Mouse (Mus musculus): ENCODE data around the gene Lin37. TPM values are rescaled to one million over a fixed set of nuclear protein-coding genes. Genes with fewer than 3 reads are reported as not detected.
A peak's percentile ranks its signal among the peaks of the same experiment; 100 is the strongest.

Lin37 gene
- total RNA-seq, 2 experiments from 2014 or later = 24.3 to 26.4 TPM

DNA sequence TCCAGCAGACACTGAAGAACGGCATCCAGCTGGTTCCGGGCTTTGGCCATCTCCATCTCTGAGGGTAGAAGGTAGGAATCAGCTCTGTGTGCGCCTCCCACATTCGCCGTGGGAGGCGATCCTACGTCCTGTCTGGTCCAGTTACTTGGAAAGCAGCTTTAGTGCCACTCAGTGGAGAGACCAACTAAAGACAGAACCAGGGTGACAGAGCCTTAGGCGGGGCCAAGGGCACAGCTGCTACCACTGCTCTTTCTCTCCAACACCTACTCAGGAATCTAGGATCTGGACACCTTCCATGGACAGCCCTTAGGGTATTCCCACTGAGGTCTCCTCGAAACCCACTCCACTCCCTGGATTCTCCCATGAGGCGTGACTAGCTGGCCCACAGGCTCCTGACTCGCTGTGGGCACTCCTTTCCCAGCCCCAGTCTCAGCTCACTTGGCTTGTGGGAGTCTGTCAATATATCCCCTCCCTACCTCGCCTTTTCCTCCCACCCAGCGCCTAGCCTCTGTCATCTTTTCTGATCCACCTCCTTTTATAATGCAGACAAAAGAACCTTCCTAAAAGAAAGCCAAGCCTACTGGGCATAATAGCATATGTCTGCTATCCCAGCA is 1.6 kb downstream of the Lin37 start:
- no peak for DNase-seq (ENCODE audit: extremely low spot score in 1 of 2, low spot score in 2 of 2)
- intact Hi-C loops (cut with DNase I) = no loop called here

GRCm38 (mm10) chr7:30556894-30557536 is 2.6 kb downstream of the Lin37 start:
- intact Hi-C loops (cut with DNase I) = no loop called here

GRCm38 (mm10) chr7:30553810-30554584 is 5.6 kb downstream of the Lin37 start:
- intact Hi-C loops (cut with DNase I) = no loop called here

More at GRCm38 (mm10) chr7:30556894-30557536, 2.6 kb downstream of the Lin37 start:
- DNase-seq (ENCODE audit: extremely low spot score in 1 of 2, low spot score in 2 of 2) = peak in 1 of 2 experiments; percentile 44

GRCm38 (mm10) chr7:30553021-30553589 is 6.5 kb downstream of the Lin37 start:
- peak in 1 of 2 experiments; percentile 53 for DNase-seq (ENCODE audit: extremely low spot score in 1 of 2, low spot score in 2 of 2)
- intact Hi-C loops (cut with DNase I) = no loop called here

More at GRCm38 (mm10) chr7:30553810-30554584, 5.6 kb downstream of the Lin37 start:
- DNase-seq (ENCODE audit: extremely low spot score in 1 of 2, low spot score in 2 of 2) = peak in 1 of 2 experiments; percentile 44

GRCm38 (mm10) chr7:30552102-30553020 is 7.3 kb downstream of the Lin37 start, which contains the start of the genes Hspb6 and Proser3:
TSS of gene Hspb6 (plus strand) at chr7:30552178.
TSS of gene Proser3 (minus strand) at chr7:30552299.
- intact Hi-C loops (cut with DNase I) = no loop called here
- DNase-seq (ENCODE audit: extremely low spot score in 1 of 2, low spot score in 2 of 2) = peak; percentile 98

DNA sequence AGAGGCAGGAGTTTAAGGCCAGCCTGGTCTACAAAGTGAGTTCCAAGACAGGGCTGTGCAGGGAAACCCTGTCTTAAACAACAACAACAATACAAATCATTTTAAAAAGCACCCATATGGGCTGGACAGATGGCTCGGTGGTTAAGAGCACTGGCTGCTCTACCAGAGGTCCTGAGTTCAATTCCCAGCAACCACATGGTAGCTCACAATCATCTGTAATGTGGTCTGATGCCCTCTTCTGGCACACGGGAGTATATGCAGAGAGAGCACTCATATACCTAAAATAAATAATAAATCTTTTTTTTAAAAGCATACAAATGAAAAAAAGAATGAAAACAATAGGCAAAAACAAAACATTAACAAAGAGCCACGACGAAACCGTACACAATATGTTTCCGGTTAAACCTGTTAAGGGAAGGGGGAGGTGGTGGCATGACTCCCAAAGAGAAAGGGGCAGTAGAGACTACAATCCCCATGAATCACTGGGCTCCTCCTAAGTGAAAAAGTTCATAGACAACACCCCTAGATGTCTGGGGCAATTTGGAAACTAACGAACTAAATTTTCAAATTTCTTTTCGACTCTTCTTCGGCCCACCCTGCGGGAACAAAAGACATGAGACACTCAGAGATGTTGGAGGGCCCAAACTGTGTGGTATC is 8.1 kb downstream of the Lin37 start:
- DNase-seq (ENCODE audit: extremely low spot score in 1 of 2, low spot score in 2 of 2) = peak in 1 of 2 experiments; percentile 47
- intact Hi-C loops (cut with DNase I) = no loop called here

- intact Hi-C loops (cut with DNase I) = no loop called here
- no peak for DNase-seq (ENCODE audit: extremely low spot score in 1 of 2, low spot score in 2 of 2)
Measured at GRCm38 (mm10) chr7:30550603-30551002, 9.0 kb downstream of the Lin37 start.

DNA sequence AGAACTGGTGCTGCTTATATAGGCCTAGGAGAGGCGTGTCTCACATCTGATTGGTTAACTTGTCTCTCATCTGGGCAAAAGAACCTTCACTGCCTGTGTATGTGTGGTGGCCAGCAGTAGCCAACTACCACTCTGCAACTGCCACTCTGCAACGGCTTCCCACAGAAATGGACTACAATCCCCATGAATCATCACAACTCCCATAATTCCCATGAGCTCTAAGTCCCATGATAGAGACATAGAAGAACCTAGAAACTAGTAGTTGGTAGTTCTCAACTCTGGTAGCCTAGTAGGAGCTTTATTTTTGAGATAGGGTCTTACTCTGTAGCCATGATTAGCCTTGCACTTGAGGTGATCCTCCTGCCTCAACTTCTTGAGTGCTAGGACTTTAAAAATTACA is 9.8 kb downstream of the Lin37 start:
- intact Hi-C loops (cut with DNase I) = no loop called here

DNA sequence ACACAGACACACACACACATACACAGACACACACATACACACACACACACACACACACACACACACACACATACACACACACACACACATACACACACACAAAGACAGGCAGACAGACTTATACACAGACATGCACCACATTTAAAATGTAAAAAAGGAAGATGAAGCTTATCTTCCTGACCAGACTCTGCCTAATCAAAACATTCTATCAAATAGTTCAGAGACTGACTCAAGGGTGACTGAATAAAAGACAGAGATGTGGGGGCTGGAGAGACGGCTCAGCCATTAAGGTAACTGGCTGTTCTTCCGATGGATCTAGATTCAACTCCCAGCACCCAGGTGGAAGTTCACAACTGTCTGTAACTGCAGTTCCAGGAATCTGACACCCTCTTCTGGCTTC is 15.3 kb downstream of the Lin37 start:
- intact Hi-C loops (cut with DNase I) = no loop called here
- no peak for DNase-seq (ENCODE audit: extremely low spot score in 1 of 2, low spot score in 2 of 2)

More for the DNA sequence above, 9.8 kb downstream of the Lin37 start:
- no peak for DNase-seq (ENCODE audit: extremely low spot score in 1 of 2, low spot score in 2 of 2)

- intact Hi-C loops (cut with DNase I) = no loop called here
- DNase-seq (ENCODE audit: extremely low spot score in 1 of 2, low spot score in 2 of 2) = no peak
Measured at GRCm38 (mm10) chr7:30540572-30540971, 19.1 kb downstream of the Lin37 start.

- intact Hi-C loops (cut with DNase I) = loop anchor here (5.0 kb wide), 2 partner anchors 48 to 88 kb away; partner anchors contain the start of gene Aplp1
- DNase-seq (ENCODE audit: extremely low spot score in 1 of 2, low spot score in 2 of 2) = peak; percentile 95 to 98
Measured at GRCm38 (mm10) chr7:30534633-30535577, 24.7 kb downstream of the Lin37 start, which contains the start of gene Arhgap33. TSS of gene Arhgap33 (minus strand) at chr7:30535060.

DNA sequence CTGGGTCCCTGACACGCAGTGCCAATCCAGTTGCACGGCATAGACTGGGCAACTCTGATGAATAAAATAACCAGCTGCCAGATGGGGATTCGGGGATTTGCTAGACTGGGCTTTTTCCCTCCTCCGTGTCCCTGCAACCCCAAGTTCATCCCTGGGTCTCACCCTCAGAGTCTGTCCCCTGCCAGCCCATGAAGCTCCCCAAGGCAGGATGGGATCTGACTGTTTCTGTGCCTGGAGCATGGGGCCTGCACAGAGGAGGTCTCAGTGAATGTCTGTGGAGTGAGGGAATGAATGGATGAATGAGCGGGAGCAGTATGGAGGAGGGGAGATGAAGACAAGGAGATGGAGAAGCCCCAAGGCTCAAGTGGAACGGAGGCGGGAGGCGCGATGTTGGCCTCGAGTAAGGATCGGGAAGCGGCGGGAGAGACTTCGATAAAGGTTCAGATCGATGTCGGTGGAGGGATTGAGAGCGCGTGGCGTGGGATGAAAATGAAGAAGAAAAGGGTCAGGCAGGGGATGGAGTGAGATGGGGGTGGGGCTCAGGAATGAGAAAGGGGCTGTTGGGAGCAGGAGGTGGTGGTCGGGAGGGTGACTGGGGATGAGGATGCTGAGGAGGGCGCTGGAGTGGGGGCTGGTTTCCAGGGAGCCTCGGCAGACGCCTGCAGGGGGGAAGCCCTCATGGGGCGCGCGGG is 25.6 kb downstream of the Lin37 start:
- DNase-seq (ENCODE audit: extremely low spot score in 1 of 2, low spot score in 2 of 2) = peak in 1 of 2 experiments; percentile 65
- intact Hi-C loops (cut with DNase I) = loop anchor here (5.0 kb wide), 2 partner anchors 47 to 87 kb away; partner anchors contain the start of gene Aplp1

- peak in 1 of 2 experiments; percentile 73 for DNase-seq (ENCODE audit: extremely low spot score in 1 of 2, low spot score in 2 of 2)
- intact Hi-C loops (cut with DNase I) = loop anchor here (5.0 kb wide), 2 partner anchors 46 to 86 kb away; partner anchors contain the start of gene Aplp1
Measured at GRCm38 (mm10) chr7:30532931-30533330, 26.7 kb downstream of the Lin37 start.

GRCm38 (mm10) chr7:30531291-30531815 is 28.3 kb downstream of the Lin37 start:
- no peak for DNase-seq (ENCODE audit: extremely low spot score in 1 of 2, low spot score in 2 of 2)
- intact Hi-C loops (cut with DNase I) = loop anchor here (5.0 kb wide), 2 partner anchors 44 to 84 kb away; partner anchors contain the start of gene Aplp1

GRCm38 (mm10) chr7:30526981-30527380 is 32.7 kb downstream of the Lin37 start:
- DNase-seq (ENCODE audit: extremely low spot score in 1 of 2, low spot score in 2 of 2) = no peak

More at GRCm38 (mm10) chr7:30526981-30527380, 32.7 kb downstream of the Lin37 start:
- intact Hi-C loops (cut with DNase I) = no loop called here

All from left cerebral cortex, postnatal 10 days (tissue).